Mouse (Mus musculus): ENCODE measurements at regions not wholly inside any gene's neighbourhood (a gene's known extent, or its start where the extent isn't known, plus 50 kb on each side); places are given as distances from the start of the nearest gene placed in this dataset.

- no peak for TF ChIP-seq CTCF (IDR thresholded peaks at IDR 0.05; ENCODE audit: insufficient read depth, low read length)
- TF ChIP-seq POLR2A (IDR thresholded peaks at IDR 0.05; ENCODE audit: borderline replicate concordance, extremely low read depth, low read depth, low read length): no peak
Observed at GRCm38 (mm10) chr7:90044100-90044698, 63.4 kb upstream of the Eed start.

All from lung, adult 2 months (tissue).